Mouse (Mus musculus) G1E (cell line): ENCODE measurements around the gene Sdc4.
A peak's percentile ranks its signal among the peaks of the same experiment; 100 is the strongest.

ENCODE experiments used
- CTCF ChIP-seq: IDR thresholded peaks from 2 replicates; pipeline ENCODE4 v1.5.1; 2012; ENCODE audit warnings: low read depth, low read length, inconsistent platforms, mixed read lengths
- GATA1 ChIP-seq: IDR thresholded peaks from 2 replicates; pipeline ENCODE4 v1.6.1; 2012; ENCODE audit warnings: borderline replicate concordance, low read length, inconsistent platforms, mixed read lengths
- GATA2 ChIP-seq: IDR thresholded peaks from 2 replicates; pipeline ENCODE4 v1.6.1; 2012; ENCODE audit warnings: low read depth, low read length, inconsistent platforms, borderline replicate concordance
- POLR2AphosphoS5 ChIP-seq: IDR thresholded peaks from 2 replicates; pipeline ENCODE4 v1.6.1; 2012; ENCODE audit warnings: low read depth, low read length, inconsistent platforms; ENCODE audit not compliant: insufficient replicate concordance
- TAL1 ChIP-seq: conservative IDR thresholded peaks from 2 replicates; pipeline ENCODE4 v1.6.1; 2012; ENCODE audit warnings: low read depth, low read length, inconsistent platforms, mixed read lengths

GRCm38 (mm10) chr2:164466787-164467186 lies 23.1 kb upstream of the Sdc4 start:
- no peak for TF ChIP-seq CTCF
- no peak for TF ChIP-seq GATA1
- TF ChIP-seq TAL1: 0 out of 2 replicates have a peak, but pooled peaks have one; percentile 27
- no peak for TF ChIP-seq POLR2AphosphoS5
- no peak for TF ChIP-seq GATA2
